Comparison of ENCODE assay signal across 29 mouse cellular contexts in genomic region chr9:61551361-61551760, GRCm38 (mm10).
A peak's percentile ranks its signal among the peaks of the same experiment; 100 is the strongest.
DNase-seq lines count a peak whose midpoint lies in the region; ATAC-seq lines count a peak whose summit lies in the region.
"Had no signal": no experiment of that assay in that cellular context is flagged by ENCODE, and none has a peak within 500 bp of the region (broad histone marks: within the 10 kb centered on the region; RNA-seq: fewer than 3 reads in every experiment).

No protein-coding gene starts in this region.

- H3K9me3 ChIP-seq in forebrain, embryonic 11.5 days (ENCODE audit: control insufficient read depth, low read length) = no peaks in the 10 kb centered on the region
- no peaks in the 10 kb centered on the region for H3K9me3 ChIP-seq in forebrain, embryonic 12.5 days
- H3K9me3 ChIP-seq in heart, embryonic 12.5 days (replicated peaks) = 0 out of 2 replicates have a peak, but pooled peaks cover 9% of the 10 kb centered on the region
- no peaks in the 10 kb centered on the region for H3K9me3 ChIP-seq in forebrain, embryonic 14.5 days (replicated peaks; ENCODE audit: control insufficient read depth, low read length)
- H3K9me3 ChIP-seq in neural tube, embryonic 15.5 days (replicated peaks) = no peaks in the 10 kb centered on the region
- H3K9me3 ChIP-seq: heart, embryonic 15.5 days; kidney, embryonic 15.5 days; liver, embryonic 12.5 days; midbrain, embryonic 12.5 days had no signal

- no peak overlapping the region for H3K4me3 ChIP-seq in forebrain, embryonic 11.5 days (ENCODE audit: low read depth, low read length)
- no peak overlapping the region for H3K4me3 ChIP-seq in forebrain, embryonic 12.5 days (replicated peaks)
- H3K4me3 ChIP-seq in heart, embryonic 12.5 days = no peak overlapping the region
- no peak overlapping the region for H3K4me3 ChIP-seq in forebrain, embryonic 14.5 days (ENCODE audit: low read depth, low read length)
- H3K4me3 ChIP-seq in neural tube, embryonic 15.5 days (replicated peaks) = no peak overlapping the region
- H3K4me3 ChIP-seq: heart, embryonic 15.5 days; kidney, embryonic 15.5 days; liver, embryonic 12.5 days; megakaryocyte, embryonic 14.5 days; midbrain, embryonic 12.5 days; myocyte; neural tube, embryonic 12.5 days had no signal

- H3K4me1 ChIP-seq in forebrain, embryonic 11.5 days (replicated peaks; ENCODE audit: control insufficient read depth, insufficient read depth, low read length) = peaks cover 18% of the 10 kb centered on the region
- H3K4me1 ChIP-seq in forebrain, embryonic 12.5 days = peaks cover 44% of the 10 kb centered on the region
- H3K4me1 ChIP-seq in heart, embryonic 12.5 days (replicated peaks) = no peaks in the 10 kb centered on the region
- H3K4me1 ChIP-seq in forebrain, embryonic 14.5 days (ENCODE audit: control insufficient read depth, insufficient read depth, low read length) = peaks cover 21% of the 10 kb centered on the region; the same call in 1 of the 2 replicates
- peaks cover 22% of the 10 kb centered on the region for H3K4me1 ChIP-seq in neural tube, embryonic 15.5 days
- H3K4me1 ChIP-seq: heart, embryonic 15.5 days; kidney, embryonic 15.5 days; liver, embryonic 12.5 days; megakaryocyte, embryonic 14.5 days had no signal

- WGBS in forebrain, embryonic 11.5 days = 65% methylated on average over 9 of the region's 9 CpGs
- WGBS in forebrain, embryonic 12.5 days = 55% methylated on average over 9 of the region's 9 CpGs
- 46% methylated on average over 9 of the region's 9 CpGs for WGBS in heart, embryonic 12.5 days
- WGBS in forebrain, embryonic 14.5 days = 47% methylated on average over 9 of the region's 9 CpGs
- WGBS in neural tube, embryonic 15.5 days = 59% methylated on average over 9 of the region's 9 CpGs

- ATAC-seq in forebrain, embryonic 11.5 days (replicated peaks; ENCODE audit: low FRiP score) = no peak
- no peak for ATAC-seq in forebrain, embryonic 12.5 days (ENCODE audit: low FRiP score)
- ATAC-seq in heart, embryonic 12.5 days (ENCODE audit: insufficient number of reproducible peaks, low FRiP score) = no peak
- ATAC-seq in forebrain, embryonic 14.5 days = no peak
- no peak for ATAC-seq in neural tube, embryonic 15.5 days (ENCODE audit: low FRiP score)
- ATAC-seq: hindbrain, embryonic 16.5 days; liver, embryonic 12.5 days; liver, postnatal 0 days; lung, postnatal 0 days had no signal

- peak overlapping the region; percentile 6; the same call in 1 of the 2 replicates for H3K27ac ChIP-seq in forebrain, embryonic 11.5 days (ENCODE audit: low read depth, low read length)
- no peak overlapping the region for H3K27ac ChIP-seq in forebrain, embryonic 12.5 days
- H3K27ac ChIP-seq in heart, embryonic 12.5 days (ENCODE audit: poor library complexity, severe bottlenecking) = no peak overlapping the region
- no peak overlapping the region for H3K27ac ChIP-seq in forebrain, embryonic 14.5 days (ENCODE audit: low read depth, low read length)
- H3K27ac ChIP-seq in neural tube, embryonic 15.5 days (replicated peaks) = no peak overlapping the region
- H3K27ac ChIP-seq: heart, embryonic 15.5 days; kidney, embryonic 15.5 days; liver, embryonic 12.5 days; midbrain, embryonic 12.5 days; neural tube, embryonic 12.5 days; stomach, postnatal 0 days had no signal

- no peak overlapping the region for H3K4me2 ChIP-seq in forebrain, embryonic 11.5 days (ENCODE audit: low read depth, low read length, severe bottlenecking)
- no peak overlapping the region for H3K4me2 ChIP-seq in forebrain, embryonic 12.5 days
- H3K4me2 ChIP-seq in heart, embryonic 12.5 days = no peak overlapping the region
- H3K4me2 ChIP-seq in forebrain, embryonic 14.5 days (ENCODE audit: low read length) = no peak overlapping the region
- no peak overlapping the region for H3K4me2 ChIP-seq in neural tube, embryonic 15.5 days
- H3K4me2 ChIP-seq: heart, embryonic 15.5 days; kidney, embryonic 15.5 days; liver, embryonic 12.5 days; midbrain, embryonic 12.5 days; neural tube, embryonic 12.5 days had no signal

- H3K27me3 ChIP-seq in forebrain, embryonic 11.5 days (ENCODE audit: control insufficient read depth, insufficient read depth, low read length) = 0 out of 2 replicates have a peak, but pooled peaks cover 2% of the 10 kb centered on the region
- peaks cover 13% of the 10 kb centered on the region; the same call in 1 of the 2 replicates for H3K27me3 ChIP-seq in forebrain, embryonic 12.5 days
- H3K27me3 ChIP-seq in heart, embryonic 12.5 days (replicated peaks) = peaks cover 14% of the 10 kb centered on the region; the same call in 1 of the 2 replicates
- H3K27me3 ChIP-seq in forebrain, embryonic 14.5 days (replicated peaks; ENCODE audit: control insufficient read depth, insufficient read depth, low read length) = no peaks in the 10 kb centered on the region
- H3K27me3 ChIP-seq in neural tube, embryonic 15.5 days (replicated peaks) = no peaks in the 10 kb centered on the region
- H3K27me3 ChIP-seq: liver, embryonic 12.5 days; neural tube, embryonic 12.5 days had no signal

- no peak overlapping the region; the same call in 1 of the 2 replicates for H3K9ac ChIP-seq in forebrain, embryonic 11.5 days (ENCODE audit: low read length)
- H3K9ac ChIP-seq in forebrain, embryonic 12.5 days = no peak overlapping the region
- no peak overlapping the region for H3K9ac ChIP-seq in heart, embryonic 12.5 days
- H3K9ac ChIP-seq in forebrain, embryonic 14.5 days (ENCODE audit: low read length) = no peak overlapping the region
- no peak overlapping the region for H3K9ac ChIP-seq in neural tube, embryonic 15.5 days (replicated peaks)
- H3K9ac ChIP-seq: heart, embryonic 15.5 days; kidney, embryonic 15.5 days; liver, embryonic 12.5 days; liver, postnatal 0 days; midbrain, embryonic 12.5 days; neural tube, embryonic 12.5 days had no signal

- H3K36me3 ChIP-seq in forebrain, embryonic 11.5 days (ENCODE audit: control insufficient read depth, insufficient read depth, low read length) = no peaks in the 10 kb centered on the region
- H3K36me3 ChIP-seq in forebrain, embryonic 12.5 days (replicated peaks) = no peaks in the 10 kb centered on the region
- H3K36me3 ChIP-seq in heart, embryonic 12.5 days = no peaks in the 10 kb centered on the region
- no peaks in the 10 kb centered on the region for H3K36me3 ChIP-seq in forebrain, embryonic 14.5 days (ENCODE audit: control insufficient read depth, insufficient read depth, low read length)
- H3K36me3 ChIP-seq in neural tube, embryonic 15.5 days = no peaks in the 10 kb centered on the region
- H3K36me3 ChIP-seq: heart, embryonic 15.5 days; kidney, embryonic 15.5 days; liver, embryonic 12.5 days; midbrain, embryonic 12.5 days; neural tube, embryonic 12.5 days had no signal

- no peak for DNase-seq in forebrain, embryonic 11.5 days (ENCODE audit: low spot score)
- DNase-seq in heart, adult 9 months (ENCODE audit: low spot score in 2 of 2) = peak; percentile 13 to 54
- DNase-seq in Muller cell, postnatal 12 days (ENCODE audit: inconsistent ontology term) = peak; percentile 62
- DNase-seq in forebrain, embryonic 14.5 days (ENCODE audit: low spot score) = peak; percentile 52
- DNase-seq: adrenal gland, postnatal 25 days; cerebellum, adult 2 months; cerebellum, postnatal 14 days; gastrocnemius, postnatal 10 days; kidney, adult 18-20 months; kidney, postnatal 25 days; left cerebral cortex, postnatal 4 days; liver, postnatal 0 days; lung, postnatal 4 days; right cerebral cortex, postnatal 4 days; thymus, adult 18-20 months; thymus, postnatal 36 days had no signal
